Mouse (Mus musculus): Measurements from ENCODE around the gene Hfe. TPM values are rescaled to one million over a fixed set of nuclear protein-coding genes. Genes with fewer than 3 reads are reported as not detected.
A peak's percentile ranks its signal among the peaks of the same experiment; 100 is the strongest.

The Hfe gene
- polyA plus RNA-seq (2012; rRNA removed) (2.8 and 3.4 TPM in 2 replicates), polyA plus RNA-seq (2014; fragmentation: Nextera tagmentation; extraction: Ambion mirVana) (10.8 and 12.2 TPM in 2 replicates)

DNA sequence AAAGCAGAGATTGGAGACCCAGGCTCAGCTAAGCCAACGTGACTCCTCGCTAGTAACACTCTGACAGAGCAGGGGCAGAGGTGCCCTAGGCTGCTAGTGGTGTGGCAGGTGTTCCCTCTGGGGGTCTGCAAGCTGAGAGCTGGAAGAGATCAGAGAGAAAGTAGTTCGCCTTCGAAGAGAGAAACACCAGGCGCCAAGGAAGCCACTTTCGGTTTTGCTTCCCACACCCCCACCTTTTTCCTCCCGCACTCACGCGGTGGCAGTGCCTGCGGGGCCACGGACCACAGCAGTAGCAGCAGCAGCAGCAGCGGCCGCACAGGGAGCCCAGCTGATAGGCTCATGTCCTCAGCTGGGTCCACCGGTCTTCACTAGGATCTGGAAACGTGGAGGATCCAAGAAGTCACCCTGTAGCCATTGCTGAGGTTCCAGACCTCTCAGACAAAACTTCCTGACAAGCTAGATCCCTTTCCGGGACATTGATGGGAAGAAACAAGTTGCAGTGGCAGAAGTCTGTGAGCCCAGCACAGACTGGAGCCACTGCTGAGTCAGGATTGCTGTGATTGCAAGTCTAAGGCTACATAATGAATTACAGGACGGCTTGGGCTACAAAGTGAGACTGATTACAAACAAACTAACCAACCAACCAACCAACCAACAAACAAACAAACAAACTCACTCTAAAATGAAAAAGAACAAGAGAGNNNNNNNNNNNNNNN, at the start of gene Hfe:
Gene Hfe, minus strand, starts transcription at position 481 of the 716 bp plus-strand sequence.
- Histone ChIP-seq H3K4me3 (ENCODE audit: insufficient read depth in 1 of 2, low read depth in 2 of 2, low read length in 2 of 2) (peak within 1 kb of the TSS; percentile 45 to 51), H3K27me3 (ENCODE audit: control insufficient read depth, insufficient read depth, low read length) (peaks cover 6% of the 10 kb centered on the region), H3K4me1 (replicated peaks; ENCODE audit: control insufficient read depth in 2 of 2, insufficient read depth in 2 of 2, low read length in 1 of 2) (peaks cover 2 to 9% of the 10 kb centered on the region in 2 experiments; a peak in 2 of 4 replicates), H3K27ac (no peak within 1 kb of the TSS), H3K9ac (replicated peaks) (peak within 1 kb of the TSS; percentile 71), H3K36me3 (replicated peaks; ENCODE audit: control insufficient read depth, insufficient read depth, low read depth) (no peaks in the 10 kb centered on the region), H3K9me3 (ENCODE audit: control insufficient read depth, low read length) (no peaks in the 10 kb centered on the region), H3K4me2 (ENCODE audit: low read depth) (peak within 1 kb of the TSS; percentile 57)
- 1% methylated on average over 17 of the region's 17 CpGs for WGBS (ENCODE audit: insufficient replicate concordance)
- TF ChIP-seq CTCF (IDR thresholded peaks at IDR 0.05; ENCODE audit: low read depth) (no peak), EP300 (IDR thresholded peaks at IDR 0.05; ENCODE audit: low read depth) (no peak)
- ATAC-seq (ENCODE audit: insufficient read depth) (peak; percentile 28; the same call in 1 of the 2 replicates), DNase-seq (ENCODE audit: low read depth in 3 of 3, low spot score in 3 of 3) (no peak)

DNA sequence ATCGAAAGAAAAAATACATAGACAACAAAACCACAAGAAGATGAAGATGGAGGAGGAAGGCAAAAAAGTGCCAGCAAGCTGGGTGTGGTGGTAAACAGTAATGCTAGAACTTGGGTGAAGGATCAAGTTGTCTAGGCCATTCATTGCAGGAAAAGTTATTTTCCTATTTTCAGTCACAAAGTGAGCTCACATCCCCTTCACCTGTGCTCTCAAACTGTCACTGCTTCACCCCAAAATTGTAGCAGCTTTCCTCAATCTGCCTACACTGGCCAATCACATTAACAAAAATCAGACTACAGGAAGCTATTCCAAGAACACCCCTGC, 49.2 kb upstream of the Hfe start:
- no peak for TF ChIP-seq CTCF (IDR thresholded peaks at IDR 0.05; ENCODE audit: low read depth)
- no peak for TF ChIP-seq EP300 (IDR thresholded peaks at IDR 0.05; ENCODE audit: low read depth)
- peaks cover 38 to 43% of the 10 kb centered on the region in 2 experiments for H3K4me1 ChIP-seq (replicated peaks; ENCODE audit: control insufficient read depth in 2 of 2, insufficient read depth in 2 of 2, low read length in 1 of 2)
- ATAC-seq (ENCODE audit: insufficient read depth) (no peak), DNase-seq (ENCODE audit: low read depth in 3 of 3, low spot score in 3 of 3) (no peak)
- H3K36me3 ChIP-seq (replicated peaks; ENCODE audit: control insufficient read depth, insufficient read depth, low read depth) = no peaks in the 10 kb centered on the region
- H3K27me3 ChIP-seq (ENCODE audit: control insufficient read depth, insufficient read depth, low read length) = no peaks in the 10 kb centered on the region
- H3K9me3 ChIP-seq (ENCODE audit: control insufficient read depth, low read length) = no peaks in the 10 kb centered on the region
- H3K27ac ChIP-seq = peak overlapping the region; percentile 99
- H3K4me3 ChIP-seq (ENCODE audit: insufficient read depth in 1 of 2, low read depth in 2 of 2, low read length in 2 of 2) = peak overlapping the region; percentile 62
- H3K9ac ChIP-seq (replicated peaks) = peak overlapping the region; percentile 93
- WGBS (ENCODE audit: insufficient replicate concordance) = 37% methylated on average over 1 of the region's 1 CpGs
- H3K4me2 ChIP-seq (ENCODE audit: low read depth) = peak overlapping the region; percentile 88

DNA sequence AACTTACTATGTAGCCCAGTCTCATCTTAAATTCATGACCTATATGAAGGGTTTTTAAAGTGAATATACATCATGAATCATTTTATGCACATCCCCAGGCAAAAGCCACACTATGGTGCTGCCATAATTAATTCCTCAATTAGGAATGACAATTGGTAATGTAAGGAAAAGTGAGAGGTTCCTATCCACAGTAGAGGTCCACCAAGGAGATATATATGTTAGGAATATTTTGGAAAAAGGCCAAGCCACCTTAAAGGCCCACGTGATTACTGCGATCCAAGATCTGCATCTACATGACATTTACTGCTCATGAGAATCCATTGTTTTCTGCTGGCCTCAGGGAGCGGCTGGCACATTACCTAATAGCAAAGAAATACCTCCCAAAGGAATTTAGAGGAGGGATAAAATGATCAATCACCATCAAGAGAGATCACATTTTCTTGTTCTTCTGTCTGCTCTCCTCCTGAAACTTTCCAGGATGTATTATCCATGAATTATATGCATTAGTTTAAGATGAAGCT, 48.7 kb upstream of the Hfe start:
- peak overlapping the region; percentile 88 for H3K4me2 ChIP-seq (ENCODE audit: low read depth)
- no peaks in the 10 kb centered on the region for H3K9me3 ChIP-seq (ENCODE audit: control insufficient read depth, low read length)
- no peaks in the 10 kb centered on the region for H3K27me3 ChIP-seq (ENCODE audit: control insufficient read depth, insufficient read depth, low read length)
- no peak for TF ChIP-seq CTCF (IDR thresholded peaks at IDR 0.05; ENCODE audit: low read depth)
- TF ChIP-seq EP300 (IDR thresholded peaks at IDR 0.05; ENCODE audit: low read depth) = no peak
- H3K9ac ChIP-seq (replicated peaks) = peak overlapping the region; percentile 93
- H3K36me3 ChIP-seq (replicated peaks; ENCODE audit: control insufficient read depth, insufficient read depth, low read depth) = no peaks in the 10 kb centered on the region
- 84% methylated on average over 3 of the region's 3 CpGs for WGBS (ENCODE audit: insufficient replicate concordance)
- peak overlapping the region in 1 of 2 experiments; percentile 62; a peak in 2 of 4 replicates for H3K4me3 ChIP-seq (ENCODE audit: insufficient read depth in 1 of 2, low read depth in 2 of 2, low read length in 2 of 2)
- peak overlapping the region; percentile 99 for H3K27ac ChIP-seq
- ATAC-seq (ENCODE audit: insufficient read depth) (no peak), DNase-seq (ENCODE audit: low read depth in 3 of 3, low spot score in 3 of 3) (no peak)
- peaks cover 37 to 39% of the 10 kb centered on the region in 2 experiments for H3K4me1 ChIP-seq (replicated peaks; ENCODE audit: control insufficient read depth in 2 of 2, insufficient read depth in 2 of 2, low read length in 1 of 2)

DNA sequence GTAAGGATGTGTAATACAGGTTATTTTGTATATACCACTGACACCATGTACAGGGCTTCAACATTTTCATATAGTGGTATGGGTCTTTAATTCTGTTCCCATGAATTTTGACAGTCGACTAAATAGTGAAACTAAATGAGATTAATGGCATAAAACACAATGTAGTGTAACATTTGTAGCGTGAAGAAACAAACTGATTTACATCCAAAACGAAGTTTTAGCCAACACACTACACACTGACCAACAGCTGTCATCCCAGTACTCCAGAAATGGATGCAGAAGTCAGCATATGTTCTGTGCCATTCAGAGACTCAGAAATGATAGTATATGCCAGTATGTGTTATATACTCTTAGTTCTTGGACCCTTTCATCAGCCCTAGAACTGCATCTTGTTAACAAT, 47.3 kb upstream of the Hfe start:
- no peak for DNase-seq (ENCODE audit: low read depth in 3 of 3, low spot score in 3 of 3)
- H3K27me3 ChIP-seq (ENCODE audit: control insufficient read depth, insufficient read depth, low read length) = no peaks in the 10 kb centered on the region
- 32% methylated on average over 3 of the region's 3 CpGs for WGBS (ENCODE audit: insufficient replicate concordance)
- no peak for TF ChIP-seq EP300 (IDR thresholded peaks at IDR 0.05; ENCODE audit: low read depth)
- TF ChIP-seq CTCF (IDR thresholded peaks at IDR 0.05; ENCODE audit: low read depth) = no peak
- no peaks in the 10 kb centered on the region for H3K36me3 ChIP-seq (replicated peaks; ENCODE audit: control insufficient read depth, insufficient read depth, low read depth)
- peaks cover 30 to 33% of the 10 kb centered on the region in 2 experiments for H3K4me1 ChIP-seq (replicated peaks; ENCODE audit: control insufficient read depth in 2 of 2, insufficient read depth in 2 of 2, low read length in 1 of 2)
- peak overlapping the region; percentile 68 for H3K9ac ChIP-seq (replicated peaks)
- H3K9me3 ChIP-seq (ENCODE audit: control insufficient read depth, low read length) = no peaks in the 10 kb centered on the region
- peak overlapping the region; percentile 88 for H3K4me2 ChIP-seq (ENCODE audit: low read depth)
- ATAC-seq (ENCODE audit: insufficient read depth) = no peak
- peak overlapping the region; percentile 99 for H3K27ac ChIP-seq
- H3K4me3 ChIP-seq (ENCODE audit: insufficient read depth in 1 of 2, low read depth in 2 of 2, low read length in 2 of 2) = peak overlapping the region in 1 of 2 experiments; percentile 55; a peak in 2 of 4 replicates

DNA sequence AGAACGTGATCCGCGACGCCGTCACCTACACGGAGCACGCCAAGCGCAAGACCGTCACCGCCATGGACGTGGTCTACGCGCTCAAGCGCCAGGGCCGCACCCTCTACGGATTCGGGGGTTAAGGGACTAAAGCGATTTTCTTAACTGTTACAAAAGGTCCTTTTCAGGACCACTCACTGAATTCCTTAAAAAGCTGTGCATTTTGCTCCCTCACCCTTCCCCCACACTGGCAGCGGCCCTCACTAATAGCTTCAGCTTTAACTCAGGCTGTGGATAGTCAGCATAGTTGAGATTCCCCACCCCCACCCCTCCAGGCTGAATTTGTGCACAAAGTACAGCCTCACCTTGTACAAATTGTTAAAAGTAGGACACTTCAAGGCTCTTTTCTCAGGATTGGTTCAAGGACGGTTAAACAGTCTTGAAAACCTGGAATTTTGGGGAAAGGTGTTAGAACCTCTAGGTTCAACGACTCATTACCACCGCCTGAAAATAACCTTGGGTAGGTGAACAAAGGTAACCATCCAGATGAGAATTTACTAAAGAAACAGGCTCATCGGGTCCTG, 46.6 kb upstream of the Hfe start:
- WGBS (ENCODE audit: insufficient replicate concordance) = under 1% methylated on average over 14 of the region's 23 CpGs
- DNase-seq (ENCODE audit: low read depth in 3 of 3, low spot score in 3 of 3) (peak in 2 of 3 experiments; percentile 60 to 73), ATAC-seq (ENCODE audit: insufficient read depth) (peak; percentile 14)
- Histone ChIP-seq H3K9me3 (ENCODE audit: control insufficient read depth, low read length) (no peaks in the 10 kb centered on the region), H3K4me1 (replicated peaks; ENCODE audit: control insufficient read depth in 2 of 2, insufficient read depth in 2 of 2, low read length in 1 of 2) (peaks cover 25 to 28% of the 10 kb centered on the region in 2 experiments), H3K27me3 (ENCODE audit: control insufficient read depth, insufficient read depth, low read length) (no peaks in the 10 kb centered on the region), H3K36me3 (replicated peaks; ENCODE audit: control insufficient read depth, insufficient read depth, low read depth) (no peaks in the 10 kb centered on the region), H3K4me2 (ENCODE audit: low read depth) (peak overlapping the region; percentile 88), H3K27ac (peak overlapping the region; percentile 99), H3K9ac (replicated peaks) (peak overlapping the region; percentile 88), H3K4me3 (ENCODE audit: insufficient read depth in 1 of 2, low read depth in 2 of 2, low read length in 2 of 2) (peak overlapping the region; percentile 55 to 56)
- TF ChIP-seq EP300 (IDR thresholded peaks at IDR 0.05; ENCODE audit: low read depth) (peak; percentile 40; the same call in 1 of the 2 replicates), CTCF (IDR thresholded peaks at IDR 0.05; ENCODE audit: low read depth) (no peak)

Data from liver, embryonic 14.5 days (tissue).